Comparison of ENCODE assay signal across 8 mouse cellular contexts in genomic region chrX:134275715-134276114, GRCm38 (mm10). TPM values are rescaled to one million over a fixed set of nuclear protein-coding genes. Genes with fewer than 3 reads are reported as not detected.
DNase-seq lines count a peak whose midpoint lies in the region; ATAC-seq lines count a peak whose summit lies in the region.

No protein-coding gene starts in this region.

- H3K9ac ChIP-seq in lung, embryonic 15.5 days, result no peak overlapping the region
- peak overlapping the region; percentile 52 for H3K9ac ChIP-seq in heart, embryonic 11.5 days (ENCODE audit: low read depth, low read length)
- H3K9ac ChIP-seq in kidney, embryonic 14.5 days (ENCODE audit: low read depth, low read length), result no peak overlapping the region
- H3K9ac ChIP-seq in stomach, embryonic 14.5 days (replicated peaks; ENCODE audit: low read depth, low read length), result no peak overlapping the region

- 0 out of 2 replicates have a peak, but pooled peaks cover 3% of the 10 kb centered on the region for H3K4me1 ChIP-seq in lung, embryonic 15.5 days
- H3K4me1 ChIP-seq in heart, embryonic 11.5 days (ENCODE audit: control insufficient read depth, insufficient read depth, low read length), result no peaks in the 10 kb centered on the region
- no peaks in the 10 kb centered on the region for H3K4me1 ChIP-seq in kidney, embryonic 14.5 days (ENCODE audit: control insufficient read depth, insufficient read depth, low read length)
- H3K4me1 ChIP-seq in stomach, embryonic 14.5 days (ENCODE audit: control insufficient read depth, insufficient read depth, low read length), result no peaks in the 10 kb centered on the region

- no peaks in the 10 kb centered on the region for H3K36me3 ChIP-seq in lung, embryonic 15.5 days
- no peaks in the 10 kb centered on the region for H3K36me3 ChIP-seq in heart, embryonic 11.5 days (ENCODE audit: control insufficient read depth, insufficient read depth, low read length)
- no peaks in the 10 kb centered on the region for H3K36me3 ChIP-seq in kidney, embryonic 14.5 days (ENCODE audit: control insufficient read depth, insufficient read depth, low read length)
- no peaks in the 10 kb centered on the region for H3K36me3 ChIP-seq in stomach, embryonic 14.5 days (ENCODE audit: control insufficient read depth, insufficient read depth, low read length)

- H3K9me3 ChIP-seq in lung, embryonic 15.5 days, result no peaks in the 10 kb centered on the region
- H3K9me3 ChIP-seq in heart, embryonic 11.5 days (replicated peaks; ENCODE audit: control insufficient read depth, low read length), result no peaks in the 10 kb centered on the region
- no peaks in the 10 kb centered on the region for H3K9me3 ChIP-seq in kidney, embryonic 14.5 days (ENCODE audit: control insufficient read depth, low read length)
- H3K9me3 ChIP-seq in stomach, embryonic 14.5 days (ENCODE audit: control insufficient read depth, low read depth, low read length), result no peaks in the 10 kb centered on the region

- no peak overlapping the region; the same call in none of the 2 replicates for H3K27ac ChIP-seq in lung, embryonic 15.5 days
- peak overlapping the region; percentile 87 for H3K27ac ChIP-seq in heart, embryonic 11.5 days (ENCODE audit: low read depth, low read length)
- no peak overlapping the region for H3K27ac ChIP-seq in kidney, embryonic 14.5 days (ENCODE audit: low read depth, low read length)
- H3K27ac ChIP-seq in stomach, embryonic 14.5 days (ENCODE audit: low read length), result no peak overlapping the region

- no peak for DNase-seq in lung, postnatal 14 days
- peak; percentile 68 for DNase-seq in adrenal gland, postnatal 25 days
- no peak for DNase-seq in right cerebral cortex, adult 2 months (ENCODE audit: low spot score in 2 of 2)
- DNase-seq in right cerebral cortex, adult 18-20 months, result no peak

- H3K4me2 ChIP-seq in lung, embryonic 15.5 days, result peak overlapping the region; percentile 53
- peak overlapping the region; percentile 56 for H3K4me2 ChIP-seq in heart, embryonic 11.5 days
- H3K4me2 ChIP-seq in kidney, embryonic 14.5 days (replicated peaks; ENCODE audit: low read depth, low read length), result peak overlapping the region; percentile 36; the same call in 1 of the 2 replicates
- H3K4me2 ChIP-seq in stomach, embryonic 14.5 days (replicated peaks; ENCODE audit: low read depth, low read length), result peak overlapping the region; percentile 39

- no peaks in the 10 kb centered on the region for H3K27me3 ChIP-seq in lung, embryonic 15.5 days
- H3K27me3 ChIP-seq in heart, embryonic 11.5 days (ENCODE audit: control insufficient read depth, insufficient read depth, low read length), result no peaks in the 10 kb centered on the region
- no peaks in the 10 kb centered on the region for H3K27me3 ChIP-seq in kidney, embryonic 14.5 days (ENCODE audit: control insufficient read depth, insufficient read depth, low read length)
- no peaks in the 10 kb centered on the region for H3K27me3 ChIP-seq in stomach, embryonic 14.5 days (ENCODE audit: control insufficient read depth, insufficient read depth, low read length)

- 26% methylated on average over 6 of the region's 6 CpGs for WGBS in lung, embryonic 15.5 days
- WGBS in heart, embryonic 11.5 days (ENCODE audit: insufficient replicate concordance), result 19% methylated on average over 6 of the region's 6 CpGs
- 34% methylated on average over 6 of the region's 6 CpGs for WGBS in kidney, embryonic 14.5 days
- 32% methylated on average over 6 of the region's 6 CpGs for WGBS in stomach, embryonic 14.5 days

- no peak for ATAC-seq in lung, embryonic 15.5 days (ENCODE audit: borderline replicate concordance, extremely low read depth, low FRiP score, low TSS enrichment)
- ATAC-seq in heart, embryonic 11.5 days (replicated peaks; ENCODE audit: insufficient number of reproducible peaks, low FRiP score, low TSS enrichment), result peak; percentile 53
- no peak for ATAC-seq in kidney, embryonic 14.5 days (ENCODE audit: low FRiP score, low TSS enrichment)
- peak; percentile 50; the same call in 1 of the 2 replicates for ATAC-seq in stomach, embryonic 14.5 days (ENCODE audit: insufficient number of reproducible peaks, insufficient read depth, low FRiP score, low read depth)

- H3K4me3 ChIP-seq in lung, embryonic 15.5 days, result peak overlapping the region; percentile 43; the same call in 1 of the 2 replicates
- H3K4me3 ChIP-seq in heart, embryonic 11.5 days (ENCODE audit: low read depth, low read length), result no peak overlapping the region
- H3K4me3 ChIP-seq in kidney, embryonic 14.5 days (ENCODE audit: low read length), result no peak overlapping the region; the same call in 1 of the 2 replicates
- H3K4me3 ChIP-seq in stomach, embryonic 14.5 days (ENCODE audit: low read depth, low read length), result peak overlapping the region; percentile 33; the same call in 1 of the 2 replicates

RNA-seq across cellular contexts. Expression of gene Trmt2b, which starts 1.1 kb away (rescaled TPM):
- 18.5 and 21.7 TPM in 2 replicates for polyA plus RNA-seq in lung, embryonic 15.5 days (2015; fragmentation: Nextera tagmentation; extraction: Ambion mirVana)
- total RNA-seq in adrenal gland, postnatal 25 days (2021), result 32.6 and 39.3 TPM in 2 replicates
- polyA plus RNA-seq in heart, embryonic 11.5 days (2014; fragmentation: Nextera tagmentation; extraction: Ambion mirVana), result 31.4 and 33.1 TPM in 2 replicates
- 11.5 and 18.7 TPM in 2 replicates for polyA plus RNA-seq in kidney, embryonic 14.5 days (2014; fragmentation: Nextera tagmentation; extraction: Ambion mirVana)
- polyA plus RNA-seq in stomach, embryonic 14.5 days (2014; fragmentation: Nextera tagmentation; extraction: Ambion mirVana), result 26.5 TPM in 2 replicates

RNA-seq across cellular contexts. Expression of gene Tmem35a, which starts 19.3 kb away (rescaled TPM):
- polyA plus RNA-seq in lung, embryonic 15.5 days (2015; fragmentation: Nextera tagmentation; extraction: Ambion mirVana), result 3.9 and 4.8 TPM in 2 replicates
- total RNA-seq in adrenal gland, postnatal 25 days (2021), result 216 and 250 TPM in 2 replicates
- polyA plus RNA-seq in heart, embryonic 11.5 days (2014; fragmentation: Nextera tagmentation; extraction: Ambion mirVana), result 2.8 and 3.6 TPM in 2 replicates
- 7.9 and 8.9 TPM in 2 replicates for polyA plus RNA-seq in kidney, embryonic 14.5 days (2014; fragmentation: Nextera tagmentation; extraction: Ambion mirVana)
- 5.1 and 5.3 TPM in 2 replicates for polyA plus RNA-seq in stomach, embryonic 14.5 days (2014; fragmentation: Nextera tagmentation; extraction: Ambion mirVana)

RNA-seq across cellular contexts. Expression of gene Cenpi, which starts 32.2 kb away (rescaled TPM):
- polyA plus RNA-seq in lung, embryonic 15.5 days (2015; fragmentation: Nextera tagmentation; extraction: Ambion mirVana), result 34.7 and 35.3 TPM in 2 replicates
- 3.1 and 5.5 TPM in 2 replicates for total RNA-seq in adrenal gland, postnatal 25 days (2021)
- 28.6 and 28.7 TPM in 2 replicates for polyA plus RNA-seq in heart, embryonic 11.5 days (2014; fragmentation: Nextera tagmentation; extraction: Ambion mirVana)
- polyA plus RNA-seq in kidney, embryonic 14.5 days (2014; fragmentation: Nextera tagmentation; extraction: Ambion mirVana), result 42.2 and 43.1 TPM in 2 replicates
- polyA plus RNA-seq in stomach, embryonic 14.5 days (2014; fragmentation: Nextera tagmentation; extraction: Ambion mirVana), result 35.0 and 40.0 TPM in 2 replicates

RNA-seq across cellular contexts. Expression of gene Nox1, which starts 54.0 kb away (rescaled TPM):
- 1.6 and 1.9 TPM in 2 replicates for polyA plus RNA-seq in lung, embryonic 15.5 days (2015; fragmentation: Nextera tagmentation; extraction: Ambion mirVana)
- 0.79 TPM in 1 of 2 replicates, not detected in the other for total RNA-seq in adrenal gland, postnatal 25 days (2021)
- 0.24 TPM in 1 of 2 replicates, not detected in the other for polyA plus RNA-seq in heart, embryonic 11.5 days (2014; fragmentation: Nextera tagmentation; extraction: Ambion mirVana)
- polyA plus RNA-seq in kidney, embryonic 14.5 days (2014; fragmentation: Nextera tagmentation; extraction: Ambion mirVana), result 0.11 and 0.32 TPM in 2 replicates
- polyA plus RNA-seq in stomach, embryonic 14.5 days (2014; fragmentation: Nextera tagmentation; extraction: Ambion mirVana), result 0.15 and 0.45 TPM in 2 replicates

Comparison
In these comparisons a context has a peak if more than half of its experiments do, and no peak if none do; other contexts are left out.
1. ATAC-seq: peak in heart, embryonic 11.5 days (single experiment) and stomach, embryonic 14.5 days (single experiment); none in lung, embryonic 15.5 days (single experiment) and kidney, embryonic 14.5 days (single experiment).
2. H3K4me3 ChIP-seq: peak in lung, embryonic 15.5 days (single experiment) and stomach, embryonic 14.5 days (single experiment); none in heart, embryonic 11.5 days (single experiment) and kidney, embryonic 14.5 days (single experiment).
3. Peak in every context shown above with its lines, with median percentiles within 50 percentile points of each other: H3K4me2 ChIP-seq.